Mouse (Mus musculus) midbrain, embryonic 11.5 days (tissue): ENCODE data around the gene Bbip1. TPM values are rescaled to one million over a fixed set of nuclear protein-coding genes. Genes with fewer than 3 reads are reported as not detected.

ENCODE experiments used
- ATAC-seq: fragments of 200-750 bp; cut with Nextera tagmentation; 2 replicates; pipeline ENCODE4 v1.8.0; 2017; ENCODE audit warnings: moderate TSS enrichment, moderate library complexity; ENCODE audit not compliant: low FRiP score
- DNase-seq: peaks from one replicate; pipeline ENCODE4 v3.0.0; 2015; ENCODE audit warnings: low spot score; ENCODE audit errors: missing footprints
- H3K27ac ChIP-seq: fragments of 300-500 bp; sonication (generic); 2 replicates; pipeline ENCODE4 v1.5.1; 2014; ENCODE audit warnings: low read depth, low read length
- H3K27me3 ChIP-seq: fragments of 300-500 bp; sonication (generic); 2 replicates; pipeline ENCODE4 v1.6.1; 2014; ENCODE audit warnings: mild to moderate bottlenecking, low read length, moderate library complexity, mixed read lengths; ENCODE audit not compliant: control insufficient read depth, insufficient read depth
- H3K36me3 ChIP-seq: fragments of 300-500 bp; sonication (generic); 2 replicates; pipeline ENCODE4 v1.6.1; 2014; ENCODE audit warnings: mild to moderate bottlenecking, low read length, moderate library complexity, mixed read lengths; ENCODE audit not compliant: control insufficient read depth, insufficient read depth
- H3K4me1 ChIP-seq: fragments of 300-500 bp; sonication (generic); 2 replicates; pipeline ENCODE4 v1.6.1; 2014; ENCODE audit warnings: low read length; ENCODE audit not compliant: control insufficient read depth, insufficient read depth
- H3K4me2 ChIP-seq: fragments of 300-500 bp; sonication (generic); 2 replicates; pipeline ENCODE4 v1.6.1; 2014; ENCODE audit warnings: mild to moderate bottlenecking, moderate library complexity
- H3K4me3 ChIP-seq: fragments of 300-500 bp; sonication (generic); 2 replicates; pipeline ENCODE4 v1.5.1; 2014; ENCODE audit warnings: low read depth, low read length
- H3K9ac ChIP-seq: fragments of 300-500 bp; sonication (generic); 2 replicates; pipeline ENCODE4 v1.6.1; 2014; ENCODE audit warnings: low read length
- H3K9me3 ChIP-seq: fragments of 300-500 bp; sonication (generic); 2 replicates; pipeline ENCODE4 v1.6.1; 2016; ENCODE audit warnings: low read length; ENCODE audit not compliant: control insufficient read depth
- WGBS: fragments of 180-500 bp; shearing (Covaris S2); extraction: QIAGEN DNeasy Blood & Tissue Kit; methylation state at CpG from one replicate; pipeline ENCODE4 v1.1.7; 2014; 5-methylcytosine and 5-hydroxymethylcytosine counted together
- polyA plus RNA-seq: library from polyadenylated mRNA; unstranded; fragments of >200 nt; fragmentation: Nextera tagmentation; extraction: Ambion mirVana; gene quantifications from 2 replicates; pipeline ENCODE4 v1.2.1, GENCODE M21; 2014

Gene Bbip1
- polyA plus RNA-seq, 1 experiment from 2014 or later, result 148 TPM

GRCm38 (mm10) chr19:53898498-53898897 is 45.9 kb downstream of the Bbip1 start:
- 85% methylated on average over 4 of the region's 4 CpGs for WGBS
- Histone ChIP-seq H3K4me1 (peaks cover 4% of the 10 kb centered on the region; the same call in 1 of the 2 replicates), H3K4me2 (no peak overlapping the region), H3K9me3 (no peaks in the 10 kb centered on the region), H3K27ac (no peak overlapping the region), H3K4me3 (no peak overlapping the region), H3K36me3 (no peaks in the 10 kb centered on the region), H3K9ac (no peak overlapping the region), H3K27me3 (no peaks in the 10 kb centered on the region)
- DNase-seq, result no peak
- no peak for ATAC-seq

GRCm38 (mm10) chr19:53898046-53898445 is 46.4 kb downstream of the Bbip1 start:
- H3K4me3 ChIP-seq, result no peak overlapping the region
- H3K9ac ChIP-seq, result no peak overlapping the region
- 87% methylated on average over 5 of the region's 5 CpGs for WGBS
- no peaks in the 10 kb centered on the region for H3K27me3 ChIP-seq
- DNase-seq (no peak), ATAC-seq (no peak)
- H3K4me2 ChIP-seq, result no peak overlapping the region
- H3K36me3 ChIP-seq, result no peaks in the 10 kb centered on the region
- H3K9me3 ChIP-seq, result no peaks in the 10 kb centered on the region
- peaks cover 4% of the 10 kb centered on the region; the same call in 1 of the 2 replicates for H3K4me1 ChIP-seq
- no peak overlapping the region for H3K27ac ChIP-seq

- Histone ChIP-seq H3K4me3 (no peak overlapping the region), H3K27me3 (no peaks in the 10 kb centered on the region), H3K27ac (no peak overlapping the region), H3K9me3 (no peaks in the 10 kb centered on the region), H3K4me2 (no peak overlapping the region), H3K36me3 (no peaks in the 10 kb centered on the region), H3K4me1 (no peaks in the 10 kb centered on the region), H3K9ac (no peak overlapping the region)
- ATAC-seq, result no peak
- no peak for DNase-seq
- 81% methylated on average over 12 of the region's 12 CpGs for WGBS
Observed at GRCm38 (mm10) chr19:53894538-53895121, 49.8 kb downstream of the Bbip1 start.

GRCm38 (mm10) chr19:53893711-53894171 is 50.7 kb downstream of the Bbip1 start:
- no peaks in the 10 kb centered on the region for H3K27me3 ChIP-seq
- H3K4me1 ChIP-seq, result no peaks in the 10 kb centered on the region
- H3K9me3 ChIP-seq, result no peaks in the 10 kb centered on the region
- H3K27ac ChIP-seq, result no peak overlapping the region
- no peak overlapping the region for H3K9ac ChIP-seq
- DNase-seq (no peak), ATAC-seq (no peak)
- no peak overlapping the region for H3K4me3 ChIP-seq
- no peaks in the 10 kb centered on the region for H3K36me3 ChIP-seq
- H3K4me2 ChIP-seq, result no peak overlapping the region
- WGBS, result 77% methylated on average over 3 of the region's 3 CpGs

- no peak for DNase-seq
- H3K27me3 ChIP-seq, result no peaks in the 10 kb centered on the region
- H3K4me3 ChIP-seq, result no peak overlapping the region
- no peaks in the 10 kb centered on the region for H3K36me3 ChIP-seq
- no peak overlapping the region for H3K9ac ChIP-seq
- WGBS, result 81% methylated on average over 9 of the region's 9 CpGs
- H3K4me2 ChIP-seq, result no peak overlapping the region
- no peak overlapping the region for H3K27ac ChIP-seq
- H3K4me1 ChIP-seq, result no peaks in the 10 kb centered on the region
- H3K9me3 ChIP-seq, result no peaks in the 10 kb centered on the region
- no peak for ATAC-seq
Observed at GRCm38 (mm10) chr19:53892838-53893359, 51.5 kb downstream of the Bbip1 start.

- H3K27me3 ChIP-seq, result no peaks in the 10 kb centered on the region
- no peaks in the 10 kb centered on the region for H3K36me3 ChIP-seq
- H3K9ac ChIP-seq, result no peak within 1 kb of the TSS
- WGBS, result 65% methylated on average over 3 of the region's 3 CpGs
- ATAC-seq (no peak), DNase-seq (no peak)
- no peak within 1 kb of the TSS for H3K4me2 ChIP-seq
- H3K9me3 ChIP-seq, result no peaks in the 10 kb centered on the region
- no peak within 1 kb of the TSS for H3K4me3 ChIP-seq
- H3K27ac ChIP-seq, result no peak within 1 kb of the TSS
- H3K4me1 ChIP-seq, result no peaks in the 10 kb centered on the region
Observed at GRCm38 (mm10) chr19:53892061-53892460, 52.4 kb downstream of the Bbip1 start, which contains the start of gene Pdcd4. Gene Pdcd4, plus strand, starts transcription at chr19:53892231.

GRCm38 (mm10) chr19:53891569-53891968 is 52.9 kb downstream of the Bbip1 start:
- no peak for ATAC-seq
- no peaks in the 10 kb centered on the region for H3K4me1 ChIP-seq
- WGBS, result 87% methylated on average over 2 of the region's 2 CpGs
- DNase-seq, result no peak
- H3K4me3 ChIP-seq, result no peak overlapping the region
- no peak overlapping the region for H3K4me2 ChIP-seq
- no peak overlapping the region for H3K9ac ChIP-seq
- no peak overlapping the region for H3K27ac ChIP-seq
- H3K36me3 ChIP-seq, result no peaks in the 10 kb centered on the region
- no peaks in the 10 kb centered on the region for H3K9me3 ChIP-seq
- H3K27me3 ChIP-seq, result no peaks in the 10 kb centered on the region

GRCm38 (mm10) chr19:53890781-53891251 is 53.6 kb downstream of the Bbip1 start:
- Histone ChIP-seq H3K4me3 (no peak overlapping the region), H3K4me2 (no peak overlapping the region), H3K4me1 (no peaks in the 10 kb centered on the region), H3K27me3 (no peaks in the 10 kb centered on the region), H3K9ac (no peak overlapping the region), H3K9me3 (no peaks in the 10 kb centered on the region), H3K36me3 (no peaks in the 10 kb centered on the region), H3K27ac (no peak overlapping the region)
- 64% methylated on average over 5 of the region's 5 CpGs for WGBS
- no peak for DNase-seq
- ATAC-seq, result no peak

- Histone ChIP-seq H3K36me3 (no peaks in the 10 kb centered on the region), H3K27ac (no peak overlapping the region), H3K9me3 (no peaks in the 10 kb centered on the region), H3K27me3 (no peaks in the 10 kb centered on the region), H3K9ac (no peak overlapping the region), H3K4me3 (no peak overlapping the region), H3K4me1 (no peaks in the 10 kb centered on the region), H3K4me2 (no peak overlapping the region)
- WGBS, result 66% methylated on average over 5 of the region's 5 CpGs
- ATAC-seq, result no peak
- no peak for DNase-seq
Observed at GRCm38 (mm10) chr19:53890274-53890673, 54.2 kb downstream of the Bbip1 start.
